Mouse (Mus musculus) CD8-positive naive resting alpha-beta T cell, adult 2 months (primary cell): ENCODE measurements around the gene Prrg3.
"Not testable (repeated sequence)": the region's sequence is repeated elsewhere in the genome, so short reads cannot be mapped to it uniquely, and the experiment has no call there.

ENCODE experiments used
- DNase-seq, 2 experiments: peaks; one replicate each; pipeline ENCODE4 v3.0.0; 2022; ENCODE audit warnings: low read depth in 2 of 2, low spot score in 2 of 2

The Prrg3 gene

DNA sequence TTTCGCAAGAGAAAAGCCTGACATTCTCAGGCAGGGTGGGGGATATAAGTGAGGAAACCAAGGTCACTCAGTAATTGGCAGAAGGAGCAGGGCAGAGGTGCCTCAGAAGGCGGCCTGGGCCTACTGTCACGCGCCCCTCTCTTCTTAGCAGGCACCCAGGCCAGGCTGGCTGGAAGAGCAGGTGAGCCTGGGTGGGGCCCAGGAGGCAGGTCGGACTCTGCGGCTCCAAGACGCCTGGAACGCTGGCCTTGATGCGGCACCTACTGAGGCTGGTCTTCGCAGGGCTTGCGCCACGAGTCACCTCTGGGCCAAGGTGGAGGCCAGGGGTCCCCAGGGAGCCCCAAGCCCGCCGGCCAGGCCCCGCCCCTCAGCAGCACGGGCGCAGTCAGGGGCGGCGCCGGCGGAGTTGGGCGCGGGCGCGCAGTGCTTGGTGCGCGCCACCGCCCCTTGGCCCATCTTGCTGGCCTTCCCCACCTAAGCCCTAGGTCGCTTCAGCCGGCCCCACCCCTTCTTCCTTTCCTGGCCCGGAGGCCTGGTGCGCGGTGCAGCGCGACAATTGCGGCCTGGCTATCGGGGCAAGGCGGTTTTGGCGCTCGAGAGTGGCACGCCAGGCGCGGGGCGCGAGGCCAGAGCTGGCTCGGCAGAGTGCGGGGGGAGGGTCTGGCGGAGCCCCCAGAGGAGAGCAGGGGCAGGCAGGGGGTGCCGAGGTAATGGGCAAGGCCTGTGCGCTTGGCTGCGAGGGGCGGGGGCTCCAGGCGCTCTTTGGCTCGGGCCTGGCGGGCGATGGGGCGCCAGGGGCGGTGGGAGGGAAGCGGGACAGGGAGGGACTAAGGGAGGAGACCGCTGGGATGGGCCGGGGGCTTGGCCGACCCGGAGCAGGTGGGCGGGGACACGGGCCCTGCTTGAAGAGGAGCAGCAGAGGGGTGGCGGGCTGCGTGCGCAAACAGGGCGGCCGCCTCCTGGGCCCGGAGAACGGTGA is at the start of gene Prrg3:
TSS of gene Prrg3 (plus strand) at position 552 of the 979 bp plus-strand sequence.
- DNase-seq, result no peak

DNA sequence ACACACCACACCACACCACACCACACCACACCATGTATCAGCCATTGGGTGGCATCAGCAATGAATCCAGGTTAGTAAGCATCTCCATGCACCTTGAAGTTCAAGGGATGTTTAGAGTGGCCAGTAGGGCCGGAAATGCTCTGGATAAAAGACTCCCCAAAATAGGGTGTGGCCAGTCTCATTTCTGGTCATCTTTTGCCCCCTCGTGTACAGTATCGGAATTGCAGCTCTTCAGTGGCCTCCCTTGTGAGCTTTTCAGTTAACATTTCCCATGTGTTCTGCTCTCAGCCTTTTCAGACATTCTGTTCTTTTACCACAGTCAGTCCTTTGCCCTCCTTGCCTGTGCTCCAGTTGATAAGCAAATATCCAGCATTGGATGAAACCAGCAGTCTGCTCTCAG is 15.8 kb upstream of the Prrg3 start:
- no peak for DNase-seq

DNA sequence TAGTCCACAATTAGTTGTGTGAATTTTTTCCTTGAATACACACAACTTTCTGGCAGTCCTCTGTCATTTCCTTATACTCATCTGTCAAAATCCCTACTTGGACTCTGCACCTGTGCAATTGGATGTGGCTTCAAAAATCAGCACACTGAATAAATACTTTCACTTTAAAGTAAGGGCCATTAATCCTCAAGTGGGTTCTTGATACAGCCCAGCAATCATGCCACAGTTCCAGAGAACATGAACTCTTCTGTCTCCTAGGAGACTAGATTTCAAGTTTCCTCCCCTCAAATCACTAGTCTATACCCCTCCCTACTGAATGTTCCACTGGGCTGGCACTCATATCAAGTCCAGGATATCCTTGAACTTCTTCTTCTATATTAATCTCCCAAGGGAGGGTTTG is 4.1 kb upstream of the Prrg3 start:
- no peak for DNase-seq

- DNase-seq, result no peak
These were observed 970 bp downstream of the Prrg3 start for GRCm38 (mm10) chrX:71963275-71963912.

DNA sequence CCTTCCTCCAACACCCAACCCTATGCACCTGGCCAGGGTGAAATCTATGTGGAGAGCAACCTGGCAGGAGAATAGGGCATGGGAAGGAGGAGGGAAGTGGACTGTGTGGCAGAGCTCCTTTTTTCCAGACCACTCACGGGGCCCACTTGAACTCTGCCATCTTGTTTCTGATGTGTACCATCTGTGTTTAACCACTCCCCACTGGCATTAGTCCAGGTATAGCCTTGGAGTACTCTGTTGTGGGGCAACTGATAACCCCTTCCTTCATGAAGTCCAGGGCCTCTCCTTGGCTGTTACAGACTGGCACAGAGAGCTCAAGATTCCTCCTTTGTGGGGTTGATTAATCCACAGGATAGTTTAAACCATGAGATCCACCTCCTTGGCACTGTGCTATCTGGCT is 5.8 kb downstream of the Prrg3 start:
- DNase-seq, result no peak

- no peak for DNase-seq
These were observed 6.4 kb downstream of the Prrg3 start for GRCm38 (mm10) chrX:71968816-71969215.

DNA sequence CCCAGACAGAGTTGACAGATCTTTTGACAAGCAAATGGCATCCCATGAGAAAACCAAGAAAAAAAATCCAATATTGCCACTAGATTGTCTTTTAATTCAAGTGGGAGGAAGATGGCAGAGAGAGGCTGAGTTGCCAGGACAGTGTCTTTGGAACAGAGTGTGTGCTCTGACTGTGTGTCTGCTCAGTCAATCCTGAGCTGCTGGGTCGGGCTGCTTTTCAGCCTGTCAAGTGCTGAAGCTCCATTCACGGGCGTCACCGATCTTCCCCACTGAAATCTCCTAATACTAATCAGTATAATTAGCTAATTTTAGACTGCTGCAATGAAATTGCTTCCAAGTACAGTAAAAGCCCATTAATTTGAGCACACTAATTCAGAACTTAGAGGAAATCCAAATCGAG is 8.9 kb downstream of the Prrg3 start:
- DNase-seq, result no peak

- no peak for DNase-seq
These were observed 10.3 kb downstream of the Prrg3 start, which contains the start of gene Fate1 for GRCm38 (mm10) chrX:71972686-71973085. Fate1 (plus strand) TSS chrX:71972986.

GRCm38 (mm10) chrX:71977681-71978080 is 15.3 kb downstream of the Prrg3 start:
- not testable (repeated sequence) for DNase-seq

DNA sequence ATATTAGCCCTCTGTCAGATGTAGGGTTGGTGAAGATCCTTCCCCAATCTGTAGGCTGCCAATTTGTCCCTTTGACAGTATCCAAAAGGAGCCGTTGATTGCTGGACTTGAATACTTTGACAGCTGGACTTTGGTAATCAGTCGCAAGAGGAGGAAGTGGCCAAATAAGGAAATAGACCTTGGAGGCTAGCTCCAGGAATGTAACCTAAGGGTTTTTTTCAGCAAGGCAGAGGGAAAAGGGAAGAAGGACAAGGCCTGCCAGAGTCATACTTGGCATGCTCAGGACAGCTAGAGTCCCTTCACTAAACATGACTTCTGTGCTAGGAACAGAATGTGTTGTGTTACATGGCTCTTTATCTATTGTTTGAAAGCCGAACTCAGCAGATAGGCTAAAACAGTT is 18.0 kb downstream of the Prrg3 start:
- no peak for DNase-seq

GRCm38 (mm10) chrX:71981322-71981721 is 18.9 kb downstream of the Prrg3 start:
- DNase-seq, result no peak

DNA sequence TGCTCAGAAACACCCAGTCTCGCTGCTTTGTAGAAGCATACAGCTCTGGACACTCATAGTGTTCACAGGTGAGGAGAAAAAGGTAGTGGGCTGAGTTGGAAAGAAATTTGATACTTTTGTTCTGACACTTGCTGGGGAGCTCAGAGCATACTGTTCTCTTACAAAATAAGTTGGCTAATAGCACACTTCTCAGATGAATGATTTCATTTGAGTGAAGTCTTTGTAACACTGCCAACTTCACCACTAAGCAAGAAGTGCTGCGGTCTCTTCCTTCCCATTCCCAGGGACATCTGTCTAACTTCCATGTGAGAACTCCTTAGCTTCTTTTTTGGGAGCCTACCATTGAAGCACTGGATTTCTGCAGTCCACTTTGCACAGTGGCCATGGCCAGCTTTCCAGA is 20.8 kb downstream of the Prrg3 start:
- no peak for DNase-seq

- DNase-seq, result no peak
These were observed 21.4 kb downstream of the Prrg3 start for GRCm38 (mm10) chrX:71983775-71984174.

DNA sequence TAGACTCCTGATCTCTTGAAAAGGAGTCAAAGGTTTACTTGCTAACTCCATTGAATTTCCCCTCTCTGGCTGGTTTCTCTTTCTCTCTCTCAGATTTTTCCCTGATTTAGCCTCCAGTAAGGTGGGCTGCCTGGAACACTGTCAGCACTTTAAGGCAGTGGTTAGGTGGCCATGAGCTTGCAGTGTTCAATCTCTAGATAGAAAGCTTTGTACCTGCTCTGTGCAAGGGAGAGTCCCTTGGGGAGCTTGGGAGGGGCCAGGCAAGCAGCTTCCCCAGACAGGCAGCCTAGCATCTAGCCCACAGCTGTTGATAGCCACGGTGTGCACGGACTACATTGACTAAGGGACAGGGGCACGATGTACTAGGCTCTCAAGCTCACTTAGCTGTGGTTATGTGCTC is 29.1 kb downstream of the Prrg3 start, which contains the start of gene Cnga2:
TSS of gene Cnga2 (plus strand) at position 301 of the 400 bp plus-strand sequence.
- no peak for DNase-seq

DNA sequence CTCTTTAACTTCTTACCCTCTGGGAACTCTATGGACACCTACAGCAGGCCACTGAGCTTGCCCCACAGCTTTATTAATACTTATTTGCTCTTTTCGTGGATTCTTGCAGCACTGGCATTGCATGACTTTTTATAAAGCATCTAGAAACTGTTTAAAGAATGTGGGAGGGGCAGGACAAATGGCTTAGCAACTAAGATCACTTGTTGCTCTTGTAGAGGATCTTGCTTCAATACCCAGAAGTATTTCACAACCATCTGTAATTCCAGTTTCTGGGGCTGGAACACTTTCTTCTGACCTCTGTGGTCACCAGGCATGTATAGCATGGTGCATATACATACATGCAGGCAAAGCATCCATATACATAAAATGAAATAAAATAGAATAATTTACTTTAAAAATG is 33.5 kb downstream of the Prrg3 start:
- DNase-seq, result no peak

GRCm38 (mm10) chrX:72009930-72010329 is 47.5 kb downstream of the Prrg3 start:
- no peak for DNase-seq

- no peak for DNase-seq
These were observed 49.8 kb downstream of the Prrg3 start for GRCm38 (mm10) chrX:72012236-72012635.

DNA sequence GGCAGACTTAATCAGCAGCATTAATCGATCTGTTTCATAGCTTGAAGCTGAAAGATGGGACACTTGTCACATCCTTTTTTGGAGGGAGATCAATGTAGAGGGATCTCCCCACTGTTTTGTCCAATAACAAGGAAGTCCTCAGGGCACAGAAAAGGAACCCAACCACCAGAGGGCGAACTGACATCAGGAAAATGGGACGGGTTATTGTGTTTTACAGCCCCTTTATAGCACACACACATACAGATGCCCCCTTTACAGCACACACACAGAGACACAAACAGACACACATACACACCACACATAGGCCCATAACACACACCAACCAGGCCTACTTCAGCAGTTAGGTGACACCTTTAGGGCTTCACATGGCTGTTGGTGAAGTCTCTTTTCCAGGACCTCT is 50.4 kb downstream of the Prrg3 start:
- no peak for DNase-seq

DNA sequence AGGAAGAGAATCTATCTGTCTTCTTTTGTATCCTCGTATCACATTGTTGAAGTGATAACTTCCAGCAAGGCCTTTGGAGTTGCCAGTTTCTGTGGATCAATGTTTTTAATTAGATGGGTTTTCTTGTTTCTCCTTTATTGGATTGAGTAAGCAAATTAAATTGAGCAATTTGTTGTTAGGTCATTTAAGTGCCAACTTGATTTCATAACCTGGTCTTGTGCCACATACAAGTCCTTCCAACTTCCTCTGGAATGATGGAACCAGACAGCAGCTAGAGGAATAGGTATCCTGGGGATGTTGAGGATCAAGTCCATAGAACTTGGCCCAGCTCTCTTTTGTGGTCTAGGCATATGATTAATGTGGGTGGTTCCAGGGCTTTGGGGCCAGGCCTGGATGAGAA is 59.8 kb downstream of the Prrg3 start:
- no peak for DNase-seq
